Mouse (Mus musculus) right cerebral cortex, postnatal 25 days (tissue): Measurements from ENCODE around the gene Lrpprc.

Experiments used
- DNase-seq: peaks from one replicate; pipeline ENCODE4 v3.0.0; 2022

Lrpprc gene

GRCm38 (mm10) chr17:84713563-84714164, 76.9 kb downstream of the Lrpprc start:
- DNase-seq, result no peak

- DNase-seq, result peak; percentile 25
These were observed 81.2 kb downstream of the Lrpprc start for GRCm38 (mm10) chr17:84709403-84709851.

- DNase-seq, result no peak
These were observed 81.8 kb downstream of the Lrpprc start for GRCm38 (mm10) chr17:84708818-84709217.

- no peak for DNase-seq
These were observed 83.2 kb downstream of the Lrpprc start for GRCm38 (mm10) chr17:84707407-84707806.

- peak; percentile 63 for DNase-seq
These were observed 91.9 kb downstream of the Lrpprc start for GRCm38 (mm10) chr17:84698727-84699126.

- DNase-seq, result no peak
These were observed 94.1 kb downstream of the Lrpprc start for GRCm38 (mm10) chr17:84696537-84696936.

DNA sequence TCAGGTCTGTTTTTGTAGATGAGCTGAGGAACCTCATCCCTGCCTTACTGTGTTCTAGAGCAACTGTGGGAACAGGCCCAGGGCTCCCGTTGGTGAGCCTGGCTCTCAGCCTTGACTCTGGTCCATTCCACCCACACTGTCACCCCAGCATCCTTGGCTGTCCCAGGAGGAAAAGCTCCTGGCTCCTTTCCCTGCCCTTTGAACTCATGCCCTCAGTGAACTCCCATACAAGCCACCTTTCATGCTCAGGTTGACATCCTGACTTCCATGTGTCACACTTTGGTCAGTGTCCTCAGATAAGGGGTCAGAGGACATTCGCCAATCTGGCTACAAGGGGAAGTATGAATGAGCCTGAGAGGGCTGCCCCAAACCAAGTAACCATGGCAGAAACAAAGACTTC, 96.8 kb downstream of the Lrpprc start:
- no peak for DNase-seq

DNA sequence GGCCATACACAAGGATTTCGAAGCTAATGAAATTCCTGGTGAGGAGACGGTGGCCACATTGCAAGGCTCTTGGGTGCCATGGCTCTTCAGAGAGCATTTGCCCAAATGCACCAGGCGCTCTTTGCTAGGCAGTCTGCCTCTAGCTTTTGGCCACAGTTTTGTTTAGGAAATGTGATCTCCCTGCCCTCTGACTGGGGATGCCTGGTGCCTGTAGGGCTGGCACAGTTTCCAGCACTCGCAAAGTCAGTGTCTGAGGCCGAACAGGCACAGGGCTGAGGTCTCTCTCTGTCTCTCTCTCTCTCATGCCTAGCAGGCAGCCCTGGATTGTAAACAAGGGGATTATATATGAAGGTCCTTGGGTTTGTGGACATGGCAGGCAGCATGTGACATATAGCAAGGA, 100.5 kb downstream of the Lrpprc start:
- no peak for DNase-seq

DNA sequence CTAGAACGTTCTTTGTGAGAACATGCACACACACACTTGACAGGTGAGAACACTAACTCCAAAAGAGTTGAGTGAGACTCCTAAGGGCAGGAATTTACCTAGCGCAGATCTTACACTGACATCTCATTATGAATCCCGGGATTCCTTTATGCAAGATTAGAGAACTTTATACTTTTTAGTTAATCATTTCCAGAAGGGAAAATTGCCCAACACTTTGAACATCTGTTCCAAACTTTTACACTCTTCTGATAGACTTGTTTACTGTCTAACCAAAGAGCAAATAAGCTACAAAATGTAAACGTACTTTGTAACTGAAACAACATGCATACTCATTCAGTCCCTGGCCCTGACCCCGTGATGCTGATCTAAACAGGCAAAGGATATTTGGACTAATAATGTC, 101.3 kb downstream of the Lrpprc start:
- no peak for DNase-seq

DNA sequence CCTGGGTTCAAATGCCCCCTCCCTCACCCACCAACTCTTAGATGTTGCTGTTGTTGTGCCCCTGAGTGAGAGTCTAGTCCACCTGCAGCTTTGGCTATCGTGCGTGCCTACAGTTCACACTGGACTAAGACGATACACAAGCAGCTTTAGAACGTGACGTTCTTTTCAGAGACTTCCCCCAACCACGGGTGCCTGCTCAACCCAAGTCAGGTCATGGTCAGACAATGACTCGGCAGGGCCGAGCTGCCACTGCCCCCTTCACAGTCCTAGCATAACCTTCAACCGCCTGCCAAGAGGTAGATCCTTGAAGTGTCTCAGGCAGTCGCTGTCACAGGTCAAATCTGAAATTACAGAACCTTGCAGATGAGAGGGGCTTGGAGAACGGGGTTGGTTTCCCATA, 101.8 kb downstream of the Lrpprc start:
- DNase-seq, result no peak

- DNase-seq, result no peak
These were observed 102.6 kb downstream of the Lrpprc start for GRCm38 (mm10) chr17:84687994-84688393.

- DNase-seq, result no peak
These were observed 105.3 kb downstream of the Lrpprc start for GRCm38 (mm10) chr17:84685286-84685685.

DNA sequence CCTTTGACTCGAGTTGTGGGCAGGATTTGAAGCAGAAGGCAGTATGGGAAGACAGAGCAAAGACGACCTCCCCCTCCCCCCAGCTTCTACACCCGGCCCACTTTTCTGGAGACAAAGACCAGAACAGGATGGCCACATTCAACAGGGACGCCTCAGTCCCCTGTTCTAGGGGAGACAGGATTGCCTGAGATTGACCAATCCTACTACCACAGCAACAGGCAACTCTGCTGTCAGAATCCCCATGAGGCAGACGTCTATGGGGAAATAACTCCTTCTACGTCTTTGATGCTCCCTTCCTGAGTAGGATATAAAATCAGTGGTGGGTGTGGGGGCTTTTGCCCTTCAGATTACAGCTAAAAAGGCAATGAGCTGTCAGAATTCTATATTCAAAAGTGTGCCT, 106.3 kb downstream of the Lrpprc start:
- no peak for DNase-seq

GRCm38 (mm10) chr17:84682734-84683717, 107.6 kb downstream of the Lrpprc start, which contains the start of gene Abcg5:
Gene Abcg5, minus strand, starts transcription at chr17:84683011.
- no peak for DNase-seq

GRCm38 (mm10) chr17:84681670-84682069, 108.9 kb downstream of the Lrpprc start:
- no peak for DNase-seq

- DNase-seq, result no peak
These were observed 113.0 kb downstream of the Lrpprc start for GRCm38 (mm10) chr17:84677595-84677994.

GRCm38 (mm10) chr17:84675951-84676366, 114.6 kb downstream of the Lrpprc start, which contains the start of gene Abcg8:
Gene Abcg8, plus strand, starts transcription at chr17:84676302.
- peak; percentile 6 for DNase-seq

- peak; percentile 36 for DNase-seq
These were observed 115.4 kb downstream of the Lrpprc start for GRCm38 (mm10) chr17:84675204-84675603.

- no peak for DNase-seq
These were observed 116.5 kb downstream of the Lrpprc start for GRCm38 (mm10) chr17:84674048-84674447.

- DNase-seq, result no peak
These were observed 117.9 kb downstream of the Lrpprc start for GRCm38 (mm10) chr17:84672376-84673369.

DNA sequence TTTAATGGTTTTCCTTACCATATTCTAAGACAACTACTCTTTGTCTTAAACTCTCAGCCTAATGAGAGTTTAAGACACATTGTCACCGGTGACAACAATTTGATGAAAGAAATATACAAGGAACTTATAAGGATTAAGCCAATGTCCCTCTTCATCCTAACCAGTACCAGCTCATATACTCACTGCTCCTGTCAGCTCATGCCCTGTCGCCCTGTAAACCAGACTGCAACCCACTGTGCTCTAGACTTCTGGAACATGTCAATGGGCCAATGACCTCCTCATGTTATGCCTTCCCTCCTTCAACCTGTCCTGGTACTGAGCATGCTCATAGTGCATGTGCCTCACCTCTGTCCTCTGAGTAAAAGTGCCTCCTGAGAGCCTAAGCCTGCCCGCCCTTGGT, 122.7 kb downstream of the Lrpprc start:
- DNase-seq, result no peak

GRCm38 (mm10) chr17:84665691-84666090, 124.9 kb downstream of the Lrpprc start:
- no peak for DNase-seq

DNA sequence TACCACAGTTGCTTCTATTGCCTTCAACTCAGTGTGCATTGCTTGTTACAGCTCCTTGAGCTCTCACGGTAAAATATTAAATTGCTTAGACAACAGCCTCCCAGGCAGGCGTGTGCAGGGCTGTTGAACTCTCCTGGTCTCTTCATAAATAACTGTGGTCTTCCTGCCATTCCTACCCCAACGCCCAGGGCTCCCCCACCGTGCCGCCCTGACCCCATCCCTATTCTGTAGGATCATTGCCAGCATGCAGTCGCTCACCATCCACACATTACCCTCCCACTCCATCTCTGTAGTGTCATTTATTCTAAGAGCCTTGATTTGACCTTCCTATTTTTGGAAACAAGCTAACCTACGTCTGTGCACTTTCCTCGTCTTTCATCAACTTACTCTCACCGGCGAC, 125.5 kb downstream of the Lrpprc start:
- no peak for DNase-seq
